Mouse (Mus musculus) lung, postnatal 14 days (tissue): ENCODE results near the gene Serpinc1.
"Not testable (repeated sequence)": the region's sequence is repeated elsewhere in the genome, so short reads cannot be mapped to it uniquely, and the experiment has no call there.

Source experiments
- DNase-seq: peaks from one replicate; pipeline ENCODE4 v3.0.0; 2021

The Serpinc1 gene

GRCm38 (mm10) chr1:161025410-161026210, 47.2 kb downstream of the Serpinc1 start:
- peak; percentile 31 for DNase-seq

DNA sequence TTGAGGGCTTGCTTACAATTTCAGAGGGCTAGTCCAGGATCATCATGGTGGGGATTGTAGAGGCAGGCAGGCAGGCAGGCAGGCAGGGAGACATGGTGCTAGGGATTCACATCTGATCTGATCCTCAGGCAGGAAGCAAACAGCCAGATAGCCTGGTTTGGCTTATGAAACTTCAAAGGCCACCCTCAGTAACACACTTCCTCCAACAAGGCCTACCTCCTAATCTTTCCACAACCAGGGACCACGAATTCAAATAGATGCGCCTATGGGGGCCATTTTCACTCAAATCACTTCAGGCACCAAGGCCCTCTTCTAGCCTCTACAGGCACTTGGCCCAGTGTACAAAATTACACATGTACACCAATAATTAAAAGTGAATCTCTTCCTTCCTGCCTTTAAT, 48.8 kb downstream of the Serpinc1 start:
- no peak for DNase-seq

DNA sequence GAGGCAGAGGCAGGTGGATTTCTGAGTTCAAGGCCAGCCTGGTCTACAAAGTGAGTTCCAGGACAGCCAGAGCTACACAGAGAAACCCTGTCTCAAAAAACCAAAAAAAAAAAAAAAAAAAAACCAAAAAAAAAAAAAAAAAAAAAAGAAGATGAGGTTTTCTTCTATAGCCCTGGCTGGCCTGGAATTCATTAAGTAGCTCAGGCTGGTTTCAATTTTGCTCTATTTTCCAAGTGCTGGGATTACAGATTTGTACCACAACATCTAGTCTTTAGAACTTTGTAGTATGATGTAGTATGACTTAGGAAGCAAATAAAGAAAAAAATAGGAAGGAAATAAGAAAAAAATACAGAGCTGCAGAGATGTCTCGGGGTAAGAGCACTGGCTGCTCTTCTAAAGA, 50.0 kb downstream of the Serpinc1 start:
- DNase-seq: not testable (repeated sequence)

DNA sequence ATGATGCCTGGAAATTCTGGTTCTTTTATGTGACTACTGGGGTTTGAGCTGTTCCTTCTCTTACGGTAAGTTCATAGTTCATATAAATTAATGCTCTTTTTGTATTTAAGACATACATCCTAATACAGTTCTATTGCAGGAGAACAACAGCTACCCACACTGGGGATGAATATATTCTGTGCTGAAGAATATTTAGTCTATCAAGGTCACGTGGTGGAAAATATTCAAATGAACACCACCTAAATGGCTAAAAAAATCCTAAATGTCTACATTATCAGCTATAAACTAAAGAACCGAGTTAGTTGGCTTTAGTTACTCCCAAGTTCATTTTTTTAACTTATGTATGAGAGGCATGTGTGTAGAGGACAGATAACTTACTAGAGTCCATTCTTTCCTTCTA, 51.7 kb downstream of the Serpinc1 start:
- no peak for DNase-seq

- no peak for DNase-seq
Observed at GRCm38 (mm10) chr1:161031881-161032280, 53.5 kb downstream of the Serpinc1 start.

DNA sequence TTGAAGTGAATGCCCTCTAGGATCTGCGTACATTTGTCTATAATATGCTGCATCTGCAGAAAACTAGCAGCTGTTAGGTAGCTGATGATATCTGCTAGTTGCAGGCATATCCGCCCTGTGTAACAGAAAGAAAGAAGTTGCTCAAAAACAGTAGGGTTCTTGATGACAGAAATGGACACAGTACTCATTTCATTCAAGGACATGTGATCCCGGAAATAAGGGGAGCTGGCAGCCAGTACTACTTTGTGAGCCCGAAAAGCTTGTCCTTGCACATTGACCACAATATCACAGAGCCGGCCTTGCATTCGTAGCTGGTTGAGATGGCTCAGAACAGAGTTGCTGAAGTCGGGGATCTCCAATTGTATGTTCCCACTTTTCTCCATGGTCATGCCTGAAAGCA, 54.0 kb downstream of the Serpinc1 start:
- DNase-seq: no peak

- no peak for DNase-seq
Observed at GRCm38 (mm10) chr1:161033856-161034434, 55.6 kb downstream of the Serpinc1 start.

DNA sequence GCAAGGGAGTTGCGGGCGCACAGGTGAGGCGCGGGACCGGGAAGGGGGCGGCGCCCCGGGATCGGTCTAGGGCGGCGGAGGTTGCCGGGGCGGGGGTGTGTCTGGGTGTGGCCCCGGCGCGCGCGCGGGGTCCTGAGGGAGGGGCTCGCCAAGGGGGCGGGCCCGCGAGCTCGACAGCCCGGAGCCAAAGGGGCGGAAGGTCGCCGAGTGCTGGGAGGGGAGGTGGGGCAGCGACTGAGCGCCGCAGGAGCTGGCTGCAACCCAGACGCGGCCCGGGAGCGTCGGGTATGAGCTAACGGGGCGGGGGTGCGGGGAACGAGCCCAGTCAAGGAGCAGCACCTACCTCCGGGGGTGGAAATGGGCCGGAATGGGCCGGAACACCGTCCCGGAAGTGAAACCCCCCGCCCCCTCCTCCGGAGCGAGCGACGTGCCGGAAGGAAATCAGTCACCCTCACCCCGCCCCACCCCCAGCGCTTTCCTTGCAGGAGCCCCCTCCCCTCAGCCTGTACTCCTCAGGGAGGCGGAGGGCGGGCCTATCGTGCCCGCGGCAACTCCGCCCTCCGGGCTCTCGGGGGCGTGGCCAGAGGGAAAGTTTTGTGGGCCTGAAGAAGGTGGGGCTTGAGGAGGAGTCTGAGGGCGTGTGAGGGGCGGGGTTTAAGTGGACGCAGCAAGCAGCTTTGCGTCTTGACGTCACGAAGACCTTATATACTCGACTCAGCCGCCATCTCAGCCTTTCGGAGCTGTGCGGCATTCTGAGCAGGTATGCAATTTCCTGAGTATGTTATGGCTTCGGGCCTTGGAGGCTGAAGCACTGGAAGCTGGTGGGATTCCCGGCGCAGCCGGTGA, 56.3 kb downstream of the Serpinc1 start, which contains the start of gene Zbtb37:
Zbtb37 (minus strand) TSS at position 415 of the 846 bp plus-strand sequence.
- peak; percentile 99 for DNase-seq

- DNase-seq: no peak
Observed at GRCm38 (mm10) chr1:161035281-161035785, 56.9 kb downstream of the Serpinc1 start.

DNA sequence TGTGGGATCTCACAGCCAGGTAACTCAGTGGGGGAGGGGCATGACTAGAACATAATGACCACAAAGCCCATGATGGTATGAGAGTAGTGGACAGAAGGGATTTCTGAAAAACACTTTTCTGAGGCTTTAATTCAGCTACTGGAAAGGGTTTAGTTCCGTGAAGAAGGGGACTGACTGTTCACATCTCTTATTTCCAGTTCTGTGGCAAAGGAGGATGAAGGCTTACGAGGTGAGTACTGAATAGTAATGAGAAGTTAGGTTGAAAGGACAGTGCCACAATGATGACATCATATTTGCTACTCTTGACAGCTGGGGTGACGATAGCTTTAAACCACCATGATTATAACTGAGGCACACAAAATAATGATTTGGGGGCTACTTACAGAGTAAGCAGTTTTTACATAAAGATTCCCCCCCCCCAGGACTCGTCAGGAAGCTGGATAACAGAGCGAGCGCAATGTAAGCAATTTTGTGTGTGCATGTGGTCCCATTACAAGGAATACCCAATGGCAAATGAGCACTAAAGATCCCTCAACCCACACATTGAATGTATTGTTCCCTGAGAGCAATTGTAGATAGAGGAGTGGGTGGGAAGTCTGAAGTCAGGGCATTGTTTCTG, 57.5 kb downstream of the Serpinc1 start:
- DNase-seq: no peak

GRCm38 (mm10) chr1:161036411-161036841, 58.0 kb downstream of the Serpinc1 start:
- no peak for DNase-seq

GRCm38 (mm10) chr1:161037026-161037425, 58.6 kb downstream of the Serpinc1 start:
- no peak for DNase-seq

- DNase-seq: no peak
Observed at GRCm38 (mm10) chr1:161037599-161037998, 59.2 kb downstream of the Serpinc1 start.

DNA sequence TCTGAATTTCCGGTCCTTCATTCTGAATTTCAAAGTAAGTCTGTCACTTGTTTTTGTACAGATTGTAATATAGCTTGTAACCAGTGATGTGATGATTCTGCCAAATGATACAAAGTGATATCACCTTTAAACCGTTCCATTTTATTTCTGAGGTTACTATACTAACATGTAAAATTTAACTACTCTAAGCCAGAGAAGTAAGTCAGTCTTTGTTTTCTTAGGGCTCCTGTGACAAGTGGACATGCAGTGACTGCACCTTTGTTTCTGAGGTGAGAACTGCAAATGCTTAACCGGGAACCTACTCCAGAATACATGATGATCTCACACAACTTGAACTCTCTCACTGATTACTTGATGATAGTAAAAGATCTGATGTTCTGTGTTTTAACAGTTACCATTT, 59.6 kb downstream of the Serpinc1 start:
- DNase-seq: no peak

DNA sequence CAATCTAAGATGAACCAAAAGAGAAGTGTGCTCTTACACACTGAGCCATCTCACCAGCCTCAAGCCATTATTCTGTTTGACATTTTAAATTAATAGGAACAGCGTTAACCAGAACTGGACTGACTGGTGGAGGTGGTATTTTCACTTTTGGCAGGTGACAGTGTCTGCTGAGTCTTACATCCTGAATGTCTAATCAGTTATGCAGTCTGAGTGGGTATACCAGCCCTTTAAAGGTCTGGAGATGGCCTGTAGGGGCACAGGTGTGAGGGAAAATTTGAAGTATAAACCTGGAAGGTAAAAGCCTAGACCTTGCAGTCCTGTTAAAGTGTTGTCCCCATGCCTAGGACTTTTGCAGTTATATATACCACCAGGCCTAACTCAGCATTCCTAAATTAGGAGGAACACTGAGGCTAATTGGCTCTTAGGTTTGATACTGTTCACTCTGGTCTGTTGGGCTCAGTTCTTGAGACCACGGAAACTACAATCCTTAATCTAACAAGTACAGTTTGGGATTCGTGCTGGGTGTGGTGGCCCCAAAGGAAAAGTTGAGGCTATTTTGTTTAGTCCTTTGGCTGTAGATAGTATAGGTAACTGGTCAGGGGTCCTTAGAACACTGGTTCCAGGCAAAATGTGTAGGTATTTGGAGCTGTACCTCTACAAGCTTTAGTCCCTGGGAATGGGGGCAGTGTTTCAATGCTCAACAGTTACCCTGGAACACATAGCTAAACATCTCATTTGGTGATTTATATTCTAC, 60.8 kb downstream of the Serpinc1 start:
- DNase-seq: no peak

DNA sequence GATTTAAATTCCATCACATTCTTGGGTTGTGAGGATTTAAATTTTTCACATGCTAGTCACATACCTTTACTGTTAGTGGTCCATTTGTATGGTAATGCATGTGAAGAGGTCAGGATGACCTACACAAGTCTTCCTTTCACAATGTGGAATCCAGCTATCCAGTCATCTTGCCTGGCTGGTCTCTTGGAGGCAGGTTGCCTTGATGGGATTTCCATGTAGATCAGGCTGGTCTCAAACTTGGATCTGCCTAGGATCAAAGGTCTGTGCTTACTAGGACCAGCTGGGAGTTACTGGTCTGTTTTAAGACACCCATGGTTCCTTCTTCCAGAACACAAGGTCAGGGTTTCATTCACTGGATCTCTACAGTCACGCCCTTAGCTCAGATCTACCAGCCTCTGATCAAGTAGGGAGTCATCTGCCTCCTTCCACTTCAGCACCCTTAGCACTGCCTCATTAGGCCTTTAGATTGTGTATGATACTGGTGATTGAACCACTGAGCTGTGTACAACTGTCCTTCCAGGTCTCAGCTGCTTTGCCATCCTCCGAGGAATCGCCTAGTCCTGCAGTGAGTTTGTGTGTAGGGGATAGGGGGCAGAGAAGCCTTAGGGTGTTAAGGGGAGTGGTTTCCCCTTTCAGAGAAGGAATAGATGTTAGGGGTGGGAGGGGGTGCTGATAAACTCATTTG, 61.5 kb downstream of the Serpinc1 start:
- no peak for DNase-seq

- no peak for DNase-seq
Observed at GRCm38 (mm10) chr1:161040426-161040770, 62.0 kb downstream of the Serpinc1 start.

DNA sequence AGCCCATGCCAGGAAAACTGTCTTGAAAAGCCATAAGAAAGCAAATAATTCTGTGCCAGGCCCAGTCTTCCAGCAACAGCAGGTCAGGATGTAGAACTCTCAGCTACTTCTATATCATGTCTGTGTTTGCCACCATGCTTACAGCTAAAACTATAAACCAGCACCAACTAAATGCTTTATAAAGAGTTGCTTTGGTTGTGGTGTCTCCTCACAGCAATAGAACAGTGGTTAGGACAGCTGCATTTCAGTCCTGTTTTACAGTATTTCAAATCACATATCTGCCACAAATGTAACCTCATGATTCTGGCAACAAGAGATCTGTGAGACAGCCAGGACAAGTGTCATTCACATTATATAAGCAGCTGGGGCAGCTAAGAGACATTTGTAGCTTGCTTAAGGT, 62.5 kb downstream of the Serpinc1 start:
- DNase-seq: no peak

- no peak for DNase-seq
Observed at GRCm38 (mm10) chr1:161041261-161042020, 63.1 kb downstream of the Serpinc1 start.

GRCm38 (mm10) chr1:161046972-161047371, 68.6 kb downstream of the Serpinc1 start:
- DNase-seq: no peak
